Mouse (Mus musculus) cerebellum, adult 18-20 months (tissue): ENCODE results near the gene Erv3.
A peak's percentile ranks its signal among the peaks of the same experiment; 100 is the strongest.

Source experiments
- DNase-seq, 2 experiments: peaks; one replicate each; pipeline ENCODE4 v3.0.0; 2021

The Erv3 gene

GRCm38 (mm10) chr2:131821708-131821990 lies 37.9 kb downstream of the Erv3 start:
- no peak for DNase-seq

DNA sequence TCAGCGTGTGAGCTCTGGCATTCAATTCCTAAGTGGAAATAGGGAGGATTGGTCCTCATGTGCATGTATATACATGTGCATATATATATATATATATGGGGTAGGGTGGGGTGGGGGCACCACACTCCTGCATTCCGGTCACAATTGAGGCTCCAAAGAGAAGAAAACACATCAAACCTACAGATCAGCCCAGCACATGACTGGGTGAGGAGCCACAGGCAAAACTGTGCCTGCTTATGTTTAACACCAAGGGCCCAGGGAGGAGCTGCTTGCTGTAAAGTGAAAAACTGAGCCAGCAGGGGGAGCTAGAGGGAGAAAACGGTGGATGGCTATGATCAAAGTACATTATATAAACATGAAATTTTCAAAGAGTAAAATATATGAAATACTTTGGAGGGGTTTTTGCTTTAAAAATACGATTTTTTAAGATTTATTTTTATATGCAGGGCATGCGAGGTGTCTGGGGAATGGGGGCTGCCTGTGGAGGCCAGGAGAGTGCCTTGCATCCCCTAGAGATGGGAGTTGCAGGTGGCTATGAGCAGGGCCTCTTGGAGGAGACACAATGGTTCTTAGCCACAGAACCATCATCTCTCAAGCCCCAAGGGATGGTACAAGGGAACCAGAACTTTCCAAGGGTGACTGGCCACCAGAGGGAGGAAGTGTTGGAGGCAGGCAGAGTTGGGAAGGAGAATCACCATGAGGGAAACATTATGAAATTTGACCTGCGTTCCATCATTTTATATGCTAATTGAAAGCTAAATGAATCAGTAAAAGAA lies 38.4 kb downstream of the Erv3 start:
- DNase-seq, result peak; percentile 85 to 86

- DNase-seq, result peak; percentile 80 to 88
Measured at GRCm38 (mm10) chr2:131820088-131820675, 39.4 kb downstream of the Erv3 start.

- DNase-seq, result no peak
Measured at GRCm38 (mm10) chr2:131814327-131814726, 45.2 kb downstream of the Erv3 start.

DNA sequence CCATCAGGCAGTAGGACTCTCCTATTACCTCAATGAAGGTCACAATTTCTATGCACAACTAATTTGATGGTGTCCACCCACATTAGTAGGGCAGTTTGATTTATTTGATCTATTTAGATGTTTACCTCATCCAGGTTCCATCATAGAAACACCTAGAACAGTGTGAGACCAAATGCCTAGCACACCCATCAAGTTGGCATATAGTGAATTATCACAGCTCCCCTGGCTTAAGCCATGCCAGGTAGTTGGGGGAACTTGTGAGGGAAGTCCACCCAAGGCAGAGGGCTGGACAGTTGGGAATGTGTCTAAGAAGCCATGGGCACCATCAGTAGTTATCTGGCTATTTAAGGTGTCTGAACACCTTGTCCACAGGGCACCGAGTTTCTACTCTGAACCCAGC lies 46.1 kb downstream of the Erv3 start:
- DNase-seq, result no peak

GRCm38 (mm10) chr2:131812480-131813137 lies 46.9 kb downstream of the Erv3 start:
- DNase-seq, result peak; percentile 24 to 45

GRCm38 (mm10) chr2:131811607-131812006 lies 47.9 kb downstream of the Erv3 start:
- DNase-seq, result no peak

GRCm38 (mm10) chr2:131808856-131809255 lies 50.7 kb downstream of the Erv3 start:
- DNase-seq, result no peak

DNA sequence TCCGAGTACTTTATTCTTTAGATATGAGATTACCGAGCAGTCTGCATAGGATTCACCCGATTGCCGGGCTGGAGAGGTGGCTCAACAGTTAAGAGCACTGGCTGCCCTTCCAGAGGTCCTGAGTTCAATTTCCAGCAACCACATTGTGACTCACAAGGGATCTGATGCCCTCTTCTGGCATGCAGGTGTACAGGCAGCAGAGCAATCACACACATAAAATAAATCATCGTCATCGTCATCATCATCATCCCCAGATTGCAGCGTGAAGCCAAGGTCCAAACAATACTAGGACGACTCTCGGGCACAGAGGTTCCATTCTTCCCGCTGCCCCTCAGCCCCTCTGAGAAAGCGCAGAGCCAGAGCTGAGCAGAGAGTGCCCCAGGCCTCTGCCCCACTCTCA lies 51.9 kb downstream of the Erv3 start:
- no peak for DNase-seq

DNA sequence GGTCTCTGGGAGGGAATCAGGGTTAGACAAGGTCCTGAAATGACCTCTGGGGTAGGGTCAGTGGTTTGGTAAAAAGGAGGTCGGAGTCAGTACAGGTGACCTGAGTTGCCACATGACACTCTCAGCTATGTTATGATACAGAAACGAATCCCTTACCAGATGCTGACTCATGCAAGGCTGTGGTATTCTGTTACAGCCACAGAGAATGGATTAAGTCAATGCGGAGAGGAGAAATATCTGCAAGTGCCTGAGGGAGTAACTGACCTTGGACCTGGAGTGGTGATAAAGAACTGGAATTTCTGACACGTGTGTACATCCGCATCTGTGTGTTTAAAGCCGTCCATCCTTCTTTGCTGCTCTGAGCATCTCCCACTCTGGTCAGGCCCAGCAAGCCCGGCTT lies 52.7 kb downstream of the Erv3 start:
- DNase-seq, result no peak

DNA sequence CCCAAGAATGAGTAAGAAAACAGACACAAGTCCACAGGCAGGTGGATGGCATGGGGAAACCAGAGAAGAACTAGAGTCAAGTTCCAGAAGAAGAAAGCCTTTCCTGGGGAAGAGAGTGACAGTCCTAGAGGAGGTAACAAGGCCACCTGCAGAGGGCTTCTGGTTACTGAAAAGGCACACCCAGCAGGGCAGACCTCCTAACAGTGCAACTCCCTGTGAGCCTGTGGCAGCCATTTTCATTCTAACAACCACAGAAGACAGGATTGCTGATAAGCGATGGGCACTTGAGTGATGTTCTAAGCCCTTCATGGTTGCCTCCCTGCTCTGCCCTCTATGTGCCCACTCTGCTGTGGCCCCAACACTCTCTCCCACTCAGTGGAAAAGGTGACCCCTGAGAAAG lies 54.2 kb downstream of the Erv3 start:
- DNase-seq, result no peak

DNA sequence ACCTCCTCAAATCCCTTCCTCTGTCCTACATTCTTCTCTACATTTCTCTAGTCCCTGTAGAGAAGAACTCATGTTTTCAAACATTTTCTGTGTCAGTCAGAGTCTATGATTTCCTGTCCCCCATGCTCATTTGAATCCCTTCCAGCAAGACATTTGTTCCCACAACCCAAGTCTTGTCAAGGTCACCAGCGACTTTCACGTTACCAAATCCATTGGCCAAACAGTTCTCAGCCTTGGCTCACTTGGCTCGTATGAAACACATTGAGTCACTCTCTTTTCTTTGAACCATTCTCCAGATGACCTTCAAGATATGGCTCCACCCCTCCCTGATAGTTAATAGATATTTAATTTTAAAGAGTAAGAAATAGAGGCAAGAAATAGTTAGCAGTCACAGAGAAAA lies 55.7 kb downstream of the Erv3 start:
- no peak for DNase-seq
